ENCODE assay signal across 14 mouse cellular contexts in the genomic region with DNA sequence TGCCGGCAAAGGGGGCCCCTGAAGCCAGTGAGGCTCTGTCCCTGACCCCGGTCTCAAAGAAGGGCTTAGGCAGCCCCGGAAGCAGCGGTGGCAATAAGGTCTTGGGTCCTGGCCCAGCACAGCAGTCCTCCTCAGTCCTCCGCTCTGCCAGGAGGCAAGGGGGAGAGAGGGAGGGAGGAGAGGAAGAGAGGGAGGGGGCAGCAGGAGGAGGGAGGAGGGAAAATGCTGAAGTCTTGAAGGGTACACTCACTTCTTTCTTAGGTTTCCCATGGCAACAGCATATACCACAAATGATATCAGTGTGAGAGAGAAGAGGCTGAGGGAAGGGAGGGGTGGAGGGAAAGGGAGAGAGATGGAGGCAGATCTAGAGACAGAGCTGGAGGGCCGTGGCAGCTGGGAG. TPM values are rescaled to one million over a fixed set of nuclear protein-coding genes. Genes with fewer than 3 reads are reported as not detected.
DNase-seq lines count a peak whose midpoint lies in the region; ATAC-seq and TF ChIP-seq lines count a peak whose summit lies in the region.
"Had no signal": no experiment of that assay in that cellular context is flagged by ENCODE, and none has a peak within 500 bp of the region (broad histone marks: within the 10 kb centered on the region; RNA-seq: fewer than 3 reads in every experiment).

No protein-coding gene starts in this region.

- peak overlapping the region; percentile 46 for H3K4me2 ChIP-seq in forebrain, embryonic 16.5 days (ENCODE audit: low read length)
- H3K4me2 ChIP-seq: liver, embryonic 11.5 days had no signal

- no peaks in the 10 kb centered on the region for H3K9me3 ChIP-seq in forebrain, embryonic 16.5 days (ENCODE audit: control insufficient read depth, low read length)
- no peaks in the 10 kb centered on the region for H3K9me3 ChIP-seq in midbrain, embryonic 10.5 days (replicated peaks)
- no peaks in the 10 kb centered on the region for H3K9me3 ChIP-seq in heart, embryonic 10.5 days

- H3K27me3 ChIP-seq in forebrain, embryonic 16.5 days (replicated peaks; ENCODE audit: control insufficient read depth, insufficient read depth, low read length), result 0 out of 2 replicates have a peak, but pooled peaks cover 2% of the 10 kb centered on the region
- H3K27me3 ChIP-seq in midbrain, embryonic 10.5 days (ENCODE audit: low read depth, poor library complexity, severe bottlenecking), result peaks cover 57% of the 10 kb centered on the region
- H3K27me3 ChIP-seq in heart, embryonic 10.5 days (ENCODE audit: insufficient read depth, poor library complexity, severe bottlenecking), result peaks cover 82% of the 10 kb centered on the region

- no peaks in the 10 kb centered on the region for H3K36me3 ChIP-seq in forebrain, embryonic 16.5 days (ENCODE audit: control insufficient read depth, insufficient read depth)
- no peaks in the 10 kb centered on the region for H3K36me3 ChIP-seq in midbrain, embryonic 10.5 days
- H3K36me3 ChIP-seq in heart, embryonic 10.5 days, result no peaks in the 10 kb centered on the region

- TF ChIP-seq CTCF in layer of hippocampus, adult 2 months (conservative IDR thresholded peaks at IDR 0.05), result no peak

- intact Hi-C loops in heart, postnatal 25 days (cut with DNase I), result no loop called here

- H3K27ac ChIP-seq in layer of hippocampus, adult 2 months, result peak overlapping the region; percentile 93
- peak overlapping the region; percentile 64 for H3K27ac ChIP-seq in forebrain, embryonic 16.5 days (ENCODE audit: low read length)
- peak overlapping the region; percentile 6; the same call in 1 of the 2 replicates for H3K27ac ChIP-seq in midbrain, embryonic 10.5 days (replicated peaks)
- H3K27ac ChIP-seq in heart, embryonic 10.5 days, result no peak overlapping the region

- peak overlapping the region; percentile 44 for H3K9ac ChIP-seq in forebrain, embryonic 16.5 days (replicated peaks; ENCODE audit: low read depth, low read length)

- peak; percentile 82 for ATAC-seq in forebrain, embryonic 16.5 days
- ATAC-seq: Patski had no signal

- peak in 1 of 2 experiments; percentile 79 for DNase-seq in layer of hippocampus, adult 2 months (ENCODE audit: low spot score in 2 of 2)
- DNase-seq in layer of hippocampus, adult 8-10 months (ENCODE audit: low spot score in 2 of 2), result no peak
- no peak for DNase-seq in midbrain, embryonic 10.5 days (ENCODE audit: low spot score)
- peak; percentile 79 for DNase-seq in right cerebral cortex, adult 18-20 months
- no peak for DNase-seq in kidney, adult 9 months
- DNase-seq in heart, postnatal 25 days (ENCODE audit: low spot score), result no peak
- no peak for DNase-seq in heart, embryonic 10.5 days (ENCODE audit: low spot score)
- DNase-seq: adrenal gland, postnatal 10 days; cerebellum, adult 18-20 months; lung, postnatal 4 days had no signal

- WGBS in forebrain, embryonic 16.5 days, result 27% methylated on average over 6 of the region's 6 CpGs
- WGBS in midbrain, embryonic 10.5 days, result 57% methylated on average over 6 of the region's 6 CpGs
- 55% methylated on average over 6 of the region's 6 CpGs for WGBS in heart, embryonic 10.5 days

- peaks cover 49% of the 10 kb centered on the region for H3K4me1 ChIP-seq in forebrain, embryonic 16.5 days (replicated peaks; ENCODE audit: control insufficient read depth, insufficient read depth, low read length)
- H3K4me1 ChIP-seq in midbrain, embryonic 10.5 days, result peaks cover 43% of the 10 kb centered on the region
- H3K4me1 ChIP-seq in heart, embryonic 10.5 days, result peaks cover 9% of the 10 kb centered on the region

- peak overlapping the region; percentile 52 for H3K4me3 ChIP-seq in layer of hippocampus, adult 2 months
- H3K4me3 ChIP-seq in forebrain, embryonic 16.5 days (replicated peaks; ENCODE audit: low read length), result peak overlapping the region; percentile 25
- no peak overlapping the region for H3K4me3 ChIP-seq in midbrain, embryonic 10.5 days
- H3K4me3 ChIP-seq in heart, embryonic 10.5 days, result no peak overlapping the region

RNA-seq across cellular contexts. Expression of gene Elfn2, which starts 7.9 kb away (rescaled TPM):
- 100 to 1,000 TPM; 202 to 204 TPM for total RNA-seq in layer of hippocampus, adult 2 months (2021)
- total RNA-seq in layer of hippocampus, adult 8-10 months (2022), result 100 to 1,000 TPM; 176 to 224 (median 201) TPM
- polyA plus RNA-seq in forebrain, embryonic 16.5 days (2015; fragmentation: Nextera tagmentation; extraction: Ambion mirVana), result 6.4 and 8.2 TPM in 2 replicates
- polyA plus RNA-seq in midbrain, embryonic 10.5 days (2016; fragmentation: Nextera tagmentation; extraction: Ambion mirVana), result 0.23 and 0.26 TPM in 2 replicates
- total RNA-seq in heart, postnatal 25 days (2021), result 1 to 10 TPM; 1.4 to 2.5 TPM
- polyA plus RNA-seq in heart, embryonic 10.5 days (2016; fragmentation: Nextera tagmentation; extraction: Ambion mirVana), result 0.02 TPM in 1 of 2 replicates, not detected in the other
- polyA plus RNA-seq: C2C12; liver, embryonic 11.5 days had no signal

Comparison
In these comparisons a context has a peak if more than half of its experiments do, and no peak if none do; other contexts are left out.
1. H3K4me3 ChIP-seq: peak in layer of hippocampus, adult 2 months (single experiment) and forebrain, embryonic 16.5 days (single experiment); none in midbrain, embryonic 10.5 days (single experiment) and heart, embryonic 10.5 days (single experiment).
2. RNA of gene Elfn2, which starts 7.9 kb away (total RNA-seq): 176 to 224 TPM in layer of hippocampus, adult 8-10 months and 202 to 204 TPM in layer of hippocampus, adult 2 months; 1.4 to 2.5 TPM in heart, postnatal 25 days; every median in the first group is over 10 times any median in the second.